8 mouse cellular contexts compared by ENCODE assay signal in the genomic region with DNA sequence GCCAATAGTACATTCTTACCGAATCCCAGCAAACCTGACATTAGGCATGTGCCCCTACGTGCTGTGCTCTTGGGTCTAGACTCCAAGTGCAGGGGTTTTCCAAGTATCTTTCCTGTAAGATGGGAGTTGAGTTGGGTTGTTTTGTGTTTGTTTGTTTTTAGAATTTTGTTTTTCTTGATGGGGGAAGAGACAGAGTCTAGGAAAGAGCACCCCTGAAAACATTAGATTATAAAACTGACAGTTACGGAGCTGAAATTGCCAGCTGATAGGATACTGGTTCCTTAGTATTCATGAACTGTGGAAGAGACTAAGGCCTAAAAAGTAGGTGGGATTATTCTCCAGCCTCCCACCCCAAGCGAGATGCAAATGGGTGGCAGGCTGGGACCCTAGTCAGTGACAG. TPM values are rescaled to one million over a fixed set of nuclear protein-coding genes. Genes with fewer than 3 reads are reported as not detected.
DNase-seq lines count a peak whose midpoint lies in the region; ATAC-seq and TF ChIP-seq lines count a peak whose summit lies in the region.

No protein-coding gene starts in this region.

- H3K4me3 ChIP-seq in heart, embryonic 13.5 days = no peak overlapping the region
- H3K4me3 ChIP-seq in lung, postnatal 0 days (ENCODE audit: low read depth, low read length) = no peak overlapping the region
- H3K4me3 ChIP-seq in intestine, postnatal 0 days (ENCODE audit: low read depth, low read length) = no peak overlapping the region
- H3K4me3 ChIP-seq in small intestine, adult 2 months (ENCODE audit: low read depth, low read length) = no peak overlapping the region

- ATAC-seq in heart, embryonic 13.5 days (ENCODE audit: extremely low read depth, insufficient number of reproducible peaks, low FRiP score, low TSS enrichment) = no peak
- ATAC-seq in lung, postnatal 0 days = no peak
- no peak for ATAC-seq in intestine, postnatal 0 days
- no peak for ATAC-seq in activated CD4-positive, CD25-positive, alpha-beta regulatory T cell, adult 4 months

- WGBS in heart, embryonic 13.5 days = 74% methylated on average over 4 of the region's 4 CpGs
- WGBS in lung, postnatal 0 days = 72% methylated on average over 4 of the region's 4 CpGs
- WGBS in intestine, postnatal 0 days = 72% methylated on average over 4 of the region's 4 CpGs
- 77% methylated on average over 4 of the region's 4 CpGs for WGBS in small intestine, adult 2 months

- peaks cover 100% of the 10 kb centered on the region for H3K4me1 ChIP-seq in heart, embryonic 13.5 days
- peaks cover 53% of the 10 kb centered on the region for H3K4me1 ChIP-seq in lung, postnatal 0 days (ENCODE audit: insufficient read depth, low read depth, low read length)
- peaks cover 24% of the 10 kb centered on the region for H3K4me1 ChIP-seq in intestine, postnatal 0 days (replicated peaks; ENCODE audit: control insufficient read depth, insufficient read depth, low read length)
- H3K4me1 ChIP-seq in small intestine, adult 2 months (ENCODE audit: control insufficient read depth, insufficient read depth, insufficient read length, low read length) = peaks cover 66% of the 10 kb centered on the region

- peak overlapping the region; percentile 68 for H3K9ac ChIP-seq in heart, embryonic 13.5 days
- no peak overlapping the region for H3K9ac ChIP-seq in lung, postnatal 0 days (replicated peaks; ENCODE audit: low read depth)
- H3K9ac ChIP-seq in intestine, postnatal 0 days (ENCODE audit: low read depth, low read length) = no peak overlapping the region

- peaks cover 3% of the 10 kb centered on the region; the same call in 1 of the 2 replicates for H3K36me3 ChIP-seq in heart, embryonic 13.5 days
- no peaks in the 10 kb centered on the region; the same call in 1 of the 2 replicates for H3K36me3 ChIP-seq in lung, postnatal 0 days (ENCODE audit: insufficient read depth, low read length)
- peaks cover 4% of the 10 kb centered on the region; the same call in 1 of the 2 replicates for H3K36me3 ChIP-seq in intestine, postnatal 0 days (ENCODE audit: control insufficient read depth, insufficient read depth)
- no peaks in the 10 kb centered on the region for H3K36me3 ChIP-seq in small intestine, adult 2 months (ENCODE audit: control insufficient read depth, insufficient read depth, low read length)

- no peak for TF ChIP-seq CTCF in lung, postnatal 0 days (IDR thresholded peaks at IDR 0.05)
- TF ChIP-seq CTCF in intestine, postnatal 0 days (IDR thresholded peaks at IDR 0.05; ENCODE audit: low read depth) = no peak
- no peak for TF ChIP-seq CTCF in small intestine, adult 2 months (IDR thresholded peaks at IDR 0.05; ENCODE audit: extremely low read depth, insufficient read length, insufficient replicate concordance, low read depth, low read length)

- no peak for TF ChIP-seq POLR2A in small intestine, adult 2 months (IDR thresholded peaks at IDR 0.05; ENCODE audit: low read depth, low read length)

- no peaks in the 10 kb centered on the region for H3K9me3 ChIP-seq in heart, embryonic 13.5 days
- H3K9me3 ChIP-seq in lung, postnatal 0 days (ENCODE audit: low read length) = no peaks in the 10 kb centered on the region
- H3K9me3 ChIP-seq in intestine, postnatal 0 days (ENCODE audit: control insufficient read depth) = no peaks in the 10 kb centered on the region

- H3K4me2 ChIP-seq in heart, embryonic 13.5 days = peak overlapping the region; percentile 52
- H3K4me2 ChIP-seq in lung, postnatal 0 days (replicated peaks; ENCODE audit: low read depth, low read length) = peak overlapping the region; percentile 8; the same call in 1 of the 2 replicates
- peak overlapping the region; percentile 6; the same call in 1 of the 2 replicates for H3K4me2 ChIP-seq in intestine, postnatal 0 days (replicated peaks; ENCODE audit: low read depth)

- peak overlapping the region; percentile 90 for H3K27ac ChIP-seq in heart, embryonic 13.5 days (replicated peaks)
- peak overlapping the region; percentile 82 for H3K27ac ChIP-seq in lung, postnatal 0 days (ENCODE audit: low read length)
- H3K27ac ChIP-seq in intestine, postnatal 0 days (ENCODE audit: low read depth, low read length) = peak overlapping the region; percentile 79
- peak overlapping the region; percentile 90 for H3K27ac ChIP-seq in small intestine, adult 2 months (ENCODE audit: insufficient read depth, low read depth, low read length)

- no peak for TF ChIP-seq EP300 in lung, postnatal 0 days (IDR thresholded peaks at IDR 0.05)

- DNase-seq in heart, adult 8-10 months (ENCODE audit: low spot score) = no peak
- DNase-seq in lung, postnatal 0 days (ENCODE audit: low spot score) = no peak
- DNase-seq in lung, postnatal 4 days = no peak
- no peak for DNase-seq in adrenal gland, adult 2 months

- no peaks in the 10 kb centered on the region for H3K27me3 ChIP-seq in heart, embryonic 13.5 days (replicated peaks)
- no peaks in the 10 kb centered on the region for H3K27me3 ChIP-seq in lung, postnatal 0 days (replicated peaks; ENCODE audit: insufficient read depth, low read length)
- no peaks in the 10 kb centered on the region for H3K27me3 ChIP-seq in intestine, postnatal 0 days (replicated peaks; ENCODE audit: control insufficient read depth, insufficient read depth, low read length)
- H3K27me3 ChIP-seq in small intestine, adult 2 months (ENCODE audit: control insufficient read depth, insufficient read depth, low read length) = no peaks in the 10 kb centered on the region

RNA-seq across cellular contexts. Expression of a gene that starts 21.5 kb away (rescaled TPM):
- 25.1 and 25.7 TPM in 2 replicates for polyA plus RNA-seq in heart, embryonic 13.5 days (2015; fragmentation: Nextera tagmentation; extraction: Ambion mirVana)
- total RNA-seq in heart, adult 8-10 months (2022) = 10 to 100 TPM; 34.7 to 44.1 (median 40.4) TPM
- 18.0 and 20.2 TPM in 2 replicates for polyA plus RNA-seq in lung, postnatal 0 days (2015; fragmentation: Nextera tagmentation; extraction: Ambion mirVana)
- polyA plus RNA-seq in intestine, postnatal 0 days (2015; fragmentation: Nextera tagmentation; extraction: Ambion mirVana) = 12.4 and 13.5 TPM in 2 replicates
- 35.0 and 91.5 TPM in 2 replicates for polyA plus RNA-seq in small intestine, adult 2 months (2012; rRNA removed)
- total RNA-seq in adrenal gland, adult 2 months (2021) = 100 to 1,000 TPM in 1 of 2 experiments, 10 to 100 TPM in 1; 90.8 to 142 TPM
- 72.7 and 95.8 TPM in 2 replicates for polyA plus RNA-seq in adrenal gland, adult 2 months (2012; rRNA removed)
- polyA plus RNA-seq in activated CD4-positive, CD25-positive, alpha-beta regulatory T cell, adult 4 months (2017; shearing (Covaris generic)) = 10 to 100 TPM; 23.8 to 27.9 TPM
